Mouse (Mus musculus) embryo, embryonic 9.5 days (tissue): ENCODE data around the gene Sptbn4.

Experiments
- DNase-seq: peaks from one replicate; pipeline ENCODE4 v3.0.0-alpha.2; 2017; ENCODE audit errors: extremely low spot score

Sptbn4 gene

DNA sequence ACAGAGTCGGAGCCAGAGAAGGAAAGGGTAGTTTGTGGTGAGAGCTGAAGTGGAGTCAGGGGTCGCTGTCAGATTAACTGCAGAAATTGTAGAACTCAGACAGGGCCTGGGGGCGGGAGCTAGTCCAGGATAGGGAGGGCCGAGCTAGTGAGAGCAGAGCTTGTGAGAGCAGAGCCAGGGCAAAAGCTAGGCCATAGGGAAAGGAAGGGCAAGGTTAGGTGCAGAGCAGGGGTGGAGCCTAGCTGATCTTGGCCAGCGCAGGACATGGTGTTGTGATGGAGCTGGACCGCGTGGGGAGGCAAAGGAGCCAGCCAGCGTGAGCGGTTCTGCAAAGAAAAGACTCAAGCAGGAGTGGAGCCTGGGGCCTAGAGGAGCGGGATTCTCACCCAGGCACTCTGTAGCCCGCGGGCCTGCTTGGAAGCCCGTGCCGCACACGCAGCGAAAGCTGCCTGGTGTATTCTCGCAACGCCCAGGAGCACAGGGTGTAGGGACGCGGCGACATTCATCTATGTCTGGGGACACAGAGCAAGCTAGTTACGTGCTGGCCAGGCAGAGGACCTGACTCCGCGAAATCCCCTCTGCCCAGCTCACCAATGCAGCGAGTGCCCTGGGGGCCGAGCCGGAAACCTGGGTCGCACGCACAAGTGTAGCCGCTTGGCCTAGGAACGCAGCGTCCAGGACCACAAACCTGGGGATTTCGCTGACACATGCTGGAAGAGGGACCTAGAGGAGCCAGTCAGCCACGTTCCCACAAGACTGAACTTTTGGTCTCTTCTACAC, 121.2 kb downstream of the Sptbn4 start:
- no peak for DNase-seq

DNA sequence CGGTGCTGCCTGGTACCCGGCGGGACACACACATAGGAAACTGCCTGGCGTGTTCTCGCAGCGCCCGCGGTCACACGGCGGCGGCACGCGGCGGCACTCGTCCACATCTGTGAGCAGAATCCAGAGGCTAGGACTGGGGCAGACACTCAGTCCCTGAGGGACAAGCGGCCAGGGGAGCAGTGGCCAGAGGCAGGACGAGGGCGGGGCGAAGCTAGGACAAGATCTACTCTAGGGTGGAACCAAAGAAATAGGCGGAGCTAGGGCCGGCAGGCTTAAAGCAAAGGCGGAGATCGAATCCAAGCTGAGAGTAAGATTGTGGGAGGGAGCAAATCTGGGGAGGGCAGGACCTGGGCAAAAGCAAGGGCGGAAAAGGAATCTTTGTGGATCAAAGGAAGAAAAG, 121.8 kb downstream of the Sptbn4 start:
- DNase-seq = peak; percentile 70

DNA sequence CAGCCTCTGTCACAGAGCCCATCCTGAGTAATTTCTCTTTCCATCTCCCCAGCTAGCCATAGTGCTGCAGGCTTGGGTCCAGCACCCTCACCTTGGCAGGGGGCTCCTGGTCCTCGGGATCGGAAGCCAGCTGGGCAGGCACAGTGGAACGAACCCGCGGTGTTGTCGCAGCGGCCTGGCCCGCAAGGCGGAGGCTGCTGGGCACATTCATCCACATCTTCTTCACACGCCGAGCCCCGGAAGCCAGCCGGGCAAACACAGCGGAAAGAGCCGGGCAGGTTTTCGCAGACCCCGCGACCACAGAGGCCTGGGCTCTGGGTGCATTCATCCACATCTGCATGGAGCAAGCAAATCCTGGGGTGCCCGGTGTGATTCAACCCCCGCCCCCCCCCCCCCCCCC, 122.6 kb downstream of the Sptbn4 start:
- DNase-seq = no peak

DNA sequence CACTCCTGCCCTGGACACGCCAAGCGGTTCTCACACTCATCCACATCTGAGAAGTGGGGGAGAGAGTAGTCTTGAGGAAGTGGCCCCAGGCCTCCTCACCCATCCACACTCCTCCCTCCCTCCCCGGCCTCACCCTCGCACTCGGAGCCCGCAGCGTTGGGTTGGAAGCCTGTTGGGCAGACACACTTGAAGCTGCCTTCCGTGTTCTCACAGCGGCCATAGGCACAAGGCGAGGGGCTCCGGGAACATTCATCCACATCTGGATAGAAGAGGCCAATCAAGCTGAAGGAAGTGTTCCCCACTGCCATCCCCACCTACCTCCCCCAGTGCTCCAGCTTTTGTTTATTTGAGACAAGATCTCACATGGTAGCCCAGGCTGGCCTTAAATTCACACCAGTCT, 123.3 kb downstream of the Sptbn4 start:
- no peak for DNase-seq

DNA sequence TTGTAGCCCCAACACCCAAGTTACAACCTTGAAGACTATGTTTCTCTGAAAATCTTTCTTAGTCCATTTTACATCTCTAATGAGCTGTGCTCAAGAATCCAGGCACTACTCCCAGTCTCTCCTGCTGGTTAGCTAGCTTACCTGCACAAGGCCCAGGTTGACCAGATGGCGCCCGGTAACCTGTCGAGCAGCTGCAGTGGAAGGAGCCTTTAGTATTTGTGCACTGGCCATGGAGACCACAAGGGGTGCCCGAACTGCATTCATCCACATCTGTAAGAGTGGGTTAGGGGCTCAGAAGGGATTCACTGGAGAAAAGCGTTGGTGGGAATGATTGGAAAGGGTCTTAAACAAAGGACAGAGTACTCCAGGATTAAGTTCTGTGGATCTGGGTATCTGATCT, 124.5 kb downstream of the Sptbn4 start:
- no peak for DNase-seq

DNA sequence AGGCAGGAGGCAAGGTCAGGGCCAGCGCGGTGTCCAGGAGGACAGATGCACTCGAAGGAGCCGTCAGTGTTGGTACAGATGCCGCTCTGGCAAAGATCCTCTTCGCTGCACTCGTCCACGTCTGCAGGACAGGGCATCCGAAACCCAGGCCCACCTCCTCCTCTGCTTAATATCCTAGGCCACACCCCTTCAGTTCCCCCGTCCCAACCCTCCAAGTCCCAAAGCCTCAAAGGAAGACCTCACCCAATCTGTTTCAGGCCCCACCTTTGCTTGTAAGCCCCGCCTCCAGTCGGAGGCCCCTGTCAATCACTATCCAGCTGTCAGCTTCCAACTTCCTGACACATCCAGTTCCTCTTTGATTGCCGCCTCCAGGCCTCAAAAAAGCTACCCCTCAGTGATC, 125.2 kb downstream of the Sptbn4 start:
- no peak for DNase-seq

DNA sequence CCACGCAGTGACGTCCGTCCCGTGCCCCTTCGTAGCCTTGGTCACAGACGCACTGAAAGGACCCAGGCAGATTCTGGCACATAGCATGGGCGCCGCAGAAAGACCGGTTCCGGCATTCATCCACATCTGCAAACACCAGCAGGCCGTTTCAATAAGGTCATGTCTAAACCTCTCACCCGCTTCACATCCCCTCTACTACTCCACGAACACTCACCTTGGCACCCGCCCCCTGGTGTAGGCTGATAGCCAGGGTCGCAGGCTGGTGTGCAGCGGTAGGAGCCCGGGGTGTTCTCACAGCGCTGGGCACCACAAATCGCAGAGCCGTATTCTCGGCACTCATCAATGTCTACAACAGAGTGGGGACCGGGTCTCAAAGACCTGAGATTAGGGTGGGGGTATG, 128.1 kb downstream of the Sptbn4 start:
- no peak for DNase-seq

DNA sequence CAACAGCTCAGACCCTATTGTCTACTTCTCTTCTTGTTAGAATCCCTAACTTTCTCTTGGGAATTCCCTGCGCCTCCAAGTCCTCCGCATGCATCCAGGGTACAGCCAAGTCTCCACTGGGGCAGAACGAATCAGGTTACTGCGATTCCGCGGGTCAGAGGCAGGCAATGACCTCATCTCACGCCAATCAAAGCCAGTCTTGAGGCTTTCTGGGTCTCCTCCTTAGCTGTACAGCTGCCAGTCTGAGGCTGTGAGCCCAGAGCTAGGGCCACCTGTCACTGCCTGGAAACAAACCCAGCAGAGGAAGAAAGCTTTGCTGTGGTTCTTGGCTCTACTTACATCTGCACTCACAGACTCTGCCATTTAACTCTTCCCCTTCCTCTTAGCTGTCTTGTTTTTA, 131.5 kb downstream of the Sptbn4 start:
- DNase-seq = no peak

DNA sequence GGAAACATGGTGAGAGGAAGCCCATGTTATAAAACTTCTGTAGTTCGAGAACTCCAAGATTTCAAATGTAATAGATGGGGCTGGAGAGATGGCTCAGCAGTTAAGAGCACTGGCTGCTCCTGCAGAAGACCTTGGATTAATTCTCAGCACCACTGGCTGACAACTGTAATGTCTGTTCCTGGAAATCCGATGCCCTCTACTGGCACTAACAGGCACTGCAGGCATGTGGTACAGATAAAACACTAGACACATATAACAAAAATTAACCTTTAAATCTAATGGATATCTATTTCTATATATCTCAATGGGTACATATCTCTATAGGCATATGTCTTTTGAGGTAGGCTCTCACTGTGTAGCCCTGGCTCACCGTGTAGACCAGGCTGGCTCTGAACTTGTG, 133.1 kb downstream of the Sptbn4 start:
- DNase-seq = no peak

DNA sequence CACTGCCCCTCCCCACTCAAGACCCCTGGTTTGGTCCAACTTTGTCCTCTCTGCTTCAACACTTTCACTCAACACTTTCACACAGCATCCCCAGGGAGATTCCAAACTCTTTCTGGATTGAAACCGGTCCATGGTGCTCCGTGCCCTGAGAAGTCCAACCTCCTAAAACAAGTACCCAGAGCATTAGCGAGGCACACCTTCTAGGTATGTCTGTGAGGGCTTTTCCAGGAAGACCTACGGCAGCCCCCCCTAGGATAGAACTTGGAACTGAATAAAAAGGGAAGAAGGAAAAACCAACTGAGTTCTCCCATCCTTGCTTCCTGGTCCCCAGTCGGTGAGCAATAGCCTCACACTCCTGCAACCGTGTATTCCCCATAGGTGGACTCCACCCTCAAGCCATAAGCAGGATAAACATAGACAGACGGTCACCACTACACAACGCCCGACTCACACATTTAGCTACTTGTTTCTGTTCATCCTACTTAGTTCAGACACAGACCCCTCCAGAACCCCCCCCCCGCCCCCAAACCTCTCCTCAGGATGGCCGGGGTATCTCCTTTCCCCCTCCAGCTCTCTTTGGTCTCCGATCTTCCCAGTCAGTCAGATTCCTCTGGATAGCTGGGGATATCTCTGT, 135.7 kb downstream of the Sptbn4 start:
- DNase-seq = no peak

DNA sequence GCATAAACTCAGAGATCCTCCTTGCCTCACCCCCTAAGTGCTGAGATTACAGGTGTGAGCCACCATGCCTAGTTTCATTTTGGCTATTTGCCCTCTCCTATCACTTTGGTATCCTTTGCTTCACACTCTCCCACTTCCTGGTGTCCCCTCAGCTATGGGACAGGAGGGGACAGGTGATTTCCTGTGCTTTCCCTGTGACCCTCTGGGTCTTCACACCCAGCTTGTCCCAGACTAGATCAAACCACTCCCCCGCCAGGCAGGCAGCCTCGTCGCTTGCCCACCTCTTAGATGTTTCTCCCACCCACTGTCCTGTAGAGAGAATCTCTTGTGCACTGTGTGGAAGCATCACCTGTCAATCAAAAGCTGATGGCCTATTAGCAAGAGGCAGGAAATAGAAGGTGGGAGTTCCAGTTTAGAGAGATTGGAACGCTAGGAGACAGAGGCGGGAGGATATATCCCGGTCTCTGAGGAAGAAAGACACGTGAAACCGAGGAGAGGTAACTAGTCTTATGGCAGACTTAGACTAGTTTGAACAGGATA, 136.4 kb downstream of the Sptbn4 start:
- no peak for DNase-seq

DNA sequence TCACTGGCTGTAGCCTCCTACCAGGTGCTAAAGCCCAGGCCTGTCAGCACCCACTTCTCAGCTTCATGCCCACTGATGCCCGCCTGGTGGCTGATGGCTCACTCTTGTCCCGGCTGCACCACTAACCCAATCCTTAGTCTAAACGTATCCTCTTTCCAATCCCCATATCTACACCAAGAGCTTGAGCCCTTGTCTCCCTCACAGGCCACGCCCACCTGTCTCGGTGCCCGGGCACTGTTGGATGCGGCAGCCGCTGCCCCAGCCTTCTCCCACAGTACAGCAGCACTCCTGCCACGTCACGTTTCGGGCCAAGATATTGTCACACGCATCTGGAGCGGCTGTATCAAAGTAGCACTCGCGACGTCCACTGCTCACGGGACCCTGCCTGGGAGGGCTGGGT, 137.2 kb downstream of the Sptbn4 start:
- DNase-seq = no peak

DNA sequence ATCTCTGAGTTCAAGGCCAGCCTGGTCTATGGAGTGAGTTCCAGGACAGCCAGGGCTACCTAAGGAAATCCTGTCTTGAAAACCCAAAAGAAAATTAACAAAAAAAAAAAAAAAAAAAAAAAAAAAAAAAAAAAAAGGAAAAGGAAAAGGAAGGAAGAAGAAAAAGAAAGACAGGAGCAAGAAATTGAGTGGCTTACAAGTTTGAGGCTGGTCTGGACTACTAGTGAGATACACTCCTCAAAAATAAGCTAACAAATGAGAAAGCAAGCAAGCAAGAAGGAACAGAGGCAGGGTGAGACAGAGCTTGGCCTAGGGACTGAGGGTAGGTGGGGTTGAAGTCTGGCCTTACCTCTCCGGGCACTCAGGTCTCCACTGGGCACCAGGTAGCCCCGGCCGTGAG, 137.7 kb downstream of the Sptbn4 start:
- no peak for DNase-seq

DNA sequence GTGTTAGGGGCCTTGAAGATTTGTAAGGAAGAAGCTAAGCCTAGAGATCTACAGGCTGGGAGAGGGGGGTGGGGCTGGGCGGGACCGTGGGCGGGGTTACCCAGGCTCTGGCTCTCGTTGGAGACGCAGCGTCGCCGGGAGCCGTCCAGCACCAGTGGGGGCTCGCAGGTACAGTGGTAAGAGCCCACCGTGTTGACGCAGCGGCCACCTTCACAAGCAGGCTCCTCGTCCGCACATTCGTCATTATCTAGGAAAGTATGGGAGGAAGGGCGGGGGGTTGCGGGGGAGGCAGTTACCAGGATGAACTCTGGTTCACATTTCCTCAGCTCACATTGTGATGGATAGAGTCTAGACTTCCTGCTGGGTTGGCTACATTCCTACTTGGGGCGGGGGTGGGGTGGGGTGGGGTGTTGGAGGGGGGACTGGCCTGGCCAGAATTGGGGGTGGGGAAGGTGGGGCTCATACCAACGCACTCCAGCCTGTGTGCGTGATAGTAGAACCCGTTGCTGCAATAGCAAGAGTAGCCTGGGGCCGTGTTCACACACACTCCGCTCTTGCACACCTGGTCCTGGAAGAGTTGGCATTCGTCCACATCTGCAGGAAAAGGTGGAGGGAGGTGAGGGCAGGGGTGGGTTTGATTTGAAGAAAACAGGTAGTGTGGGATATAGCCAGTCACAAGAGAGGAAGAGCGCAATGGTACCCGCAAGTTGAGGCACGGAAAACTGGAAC, 138.5 kb downstream of the Sptbn4 start:
- no peak for DNase-seq

DNA sequence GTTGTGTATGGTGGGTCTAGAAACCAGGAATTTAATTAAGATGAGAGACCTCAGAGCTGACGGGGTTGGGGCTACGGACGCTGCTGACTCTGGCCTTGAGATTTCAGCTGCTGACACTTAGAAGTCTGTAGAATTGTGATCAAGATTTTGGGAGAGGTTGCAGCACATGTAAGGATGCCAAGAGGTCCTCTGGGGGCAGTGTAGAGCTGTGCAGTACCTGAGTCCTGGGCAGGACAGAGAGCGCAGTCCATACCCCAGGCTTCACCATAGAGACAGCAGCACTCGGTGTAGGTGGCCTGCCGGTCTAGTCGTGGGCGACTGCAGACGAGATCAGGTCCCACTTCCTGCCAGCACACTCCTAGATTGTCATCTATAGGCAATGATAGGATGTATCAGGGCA, 139.9 kb downstream of the Sptbn4 start:
- DNase-seq = no peak
